9 mouse cellular contexts compared by ENCODE assay signal in the genomic region with DNA sequence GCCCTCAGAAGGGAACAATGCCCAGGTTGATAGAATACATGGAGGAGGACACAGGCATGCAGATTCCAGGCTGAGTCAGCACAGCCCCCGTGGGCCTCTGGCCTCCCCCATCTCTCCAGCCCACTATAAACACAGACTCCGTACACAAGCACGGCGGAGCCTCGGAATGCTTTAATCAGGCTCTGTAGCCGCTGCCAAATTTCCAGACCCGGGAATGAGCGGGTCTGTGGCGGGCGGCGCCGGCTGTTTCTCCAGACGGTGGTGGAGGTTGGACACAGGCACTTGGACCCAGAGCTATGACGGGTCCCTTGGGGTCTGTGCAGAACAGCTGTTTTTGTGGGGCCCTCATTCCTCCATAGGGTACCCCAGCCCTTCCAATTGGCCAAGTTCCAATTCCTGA. TPM values are rescaled to one million over a fixed set of nuclear protein-coding genes. Genes with fewer than 3 reads are reported as not detected.
DNase-seq lines count a peak whose midpoint lies in the region; ATAC-seq lines count a peak whose summit lies in the region.
"Had no signal": no experiment of that assay in that cellular context is flagged by ENCODE, and none has a peak within 500 bp of the region (broad histone marks: within the 10 kb centered on the region; RNA-seq: fewer than 3 reads in every experiment).

No protein-coding gene starts in this region.

- no peak overlapping the region for H3K4me2 ChIP-seq in kidney, embryonic 14.5 days (replicated peaks; ENCODE audit: low read depth, low read length)
- peak overlapping the region; percentile 30 for H3K4me2 ChIP-seq in heart, embryonic 13.5 days

- no peaks in the 10 kb centered on the region for H3K9me3 ChIP-seq in kidney, embryonic 14.5 days (ENCODE audit: control insufficient read depth, low read length)
- no peaks in the 10 kb centered on the region for H3K9me3 ChIP-seq in heart, embryonic 13.5 days

- H3K9ac ChIP-seq in kidney, embryonic 14.5 days (ENCODE audit: low read depth, low read length) = no peak overlapping the region
- peak overlapping the region; percentile 24; the same call in 1 of the 2 replicates for H3K9ac ChIP-seq in heart, embryonic 13.5 days

- intact Hi-C loops in left cerebral cortex, postnatal 36 days (cut with DNase I) = loop anchor here (5.0 kb wide), 2 partner anchors 33 to 68 kb away; partner anchors contain the start of gene Tmem59l

- H3K4me3 ChIP-seq in kidney, embryonic 14.5 days (ENCODE audit: low read length) = no peak overlapping the region
- H3K4me3 ChIP-seq in heart, embryonic 13.5 days = no peak overlapping the region
- H3K4me3 ChIP-seq: erythroblast, embryonic 14.5 days had no signal

- no peak overlapping the region for H3K27ac ChIP-seq in kidney, embryonic 14.5 days (ENCODE audit: low read depth, low read length)
- peak overlapping the region; percentile 61 for H3K27ac ChIP-seq in heart, embryonic 13.5 days (replicated peaks)

- 47% methylated on average over 14 of the region's 14 CpGs for WGBS in kidney, embryonic 14.5 days
- WGBS in heart, embryonic 13.5 days = 26% methylated on average over 14 of the region's 14 CpGs

- no peak for DNase-seq in kidney, postnatal 36 days
- DNase-seq in cerebellum, postnatal 25 days = peak; percentile 68 to 72
- peak; percentile 66 to 70 for DNase-seq in left cerebral cortex, postnatal 36 days (ENCODE audit: low spot score in 2 of 2)
- peak; percentile 82 for DNase-seq in testis, postnatal 14 days (ENCODE audit: low spot score)
- no peak for DNase-seq in natural killer cell, adult 2 months (ENCODE audit: low spot score in 2 of 2)
- DNase-seq in B cell, adult 2 months = no peak

- H3K27me3 ChIP-seq in kidney, embryonic 14.5 days (ENCODE audit: control insufficient read depth, insufficient read depth, low read length) = no peaks in the 10 kb centered on the region
- H3K27me3 ChIP-seq in heart, embryonic 13.5 days (replicated peaks) = no peaks in the 10 kb centered on the region; the same call in 1 of the 2 replicates

- ATAC-seq in kidney, embryonic 14.5 days (ENCODE audit: low FRiP score, low TSS enrichment) = peak; percentile 22; the same call in 1 of the 2 replicates
- 0 out of 2 replicates have a peak, but pooled peaks have one; percentile 7 for ATAC-seq in heart, embryonic 13.5 days (ENCODE audit: extremely low read depth, insufficient number of reproducible peaks, low FRiP score, low TSS enrichment)

- H3K4me1 ChIP-seq in kidney, embryonic 14.5 days (ENCODE audit: control insufficient read depth, insufficient read depth, low read length) = peaks cover 16% of the 10 kb centered on the region
- peaks cover 65% of the 10 kb centered on the region for H3K4me1 ChIP-seq in heart, embryonic 13.5 days

- H3K36me3 ChIP-seq in kidney, embryonic 14.5 days (ENCODE audit: control insufficient read depth, insufficient read depth, low read length) = peaks cover under 1% of the 10 kb centered on the region; the same call in 1 of the 2 replicates
- H3K36me3 ChIP-seq in heart, embryonic 13.5 days = 0 out of 2 replicates have a peak, but pooled peaks cover 5% of the 10 kb centered on the region

RNA-seq across cellular contexts. Expression of gene Crtc1, which starts 20.4 kb away (rescaled TPM):
- polyA plus RNA-seq in kidney, embryonic 14.5 days (2014; fragmentation: Nextera tagmentation; extraction: Ambion mirVana) = 15.5 and 21.2 TPM in 2 replicates
- 9.7 and 12.4 TPM in 2 replicates for polyA plus RNA-seq in heart, embryonic 13.5 days (2015; fragmentation: Nextera tagmentation; extraction: Ambion mirVana)
- total RNA-seq in left cerebral cortex, postnatal 36 days (2021) = 100 to 1,000 TPM; 116 to 140 TPM

RNA-seq across cellular contexts. Expression of gene Comp, which starts 45.6 kb away (rescaled TPM):
- polyA plus RNA-seq in kidney, embryonic 14.5 days (2014; fragmentation: Nextera tagmentation; extraction: Ambion mirVana) = 0.14 and 0.26 TPM in 2 replicates
- polyA plus RNA-seq in heart, embryonic 13.5 days (2015; fragmentation: Nextera tagmentation; extraction: Ambion mirVana) = 3.5 TPM in 2 replicates
- total RNA-seq in left cerebral cortex, postnatal 36 days (2021) = under 1 TPM; 0.25 to 0.88 TPM
- polyA plus RNA-seq: erythroblast, embryonic 14.5 days had no signal

RNA-seq across cellular contexts. Expression of gene Klhl26, which starts 57.8 kb away (rescaled TPM):
- 14.4 and 19.2 TPM in 2 replicates for polyA plus RNA-seq in kidney, embryonic 14.5 days (2014; fragmentation: Nextera tagmentation; extraction: Ambion mirVana)
- polyA plus RNA-seq in heart, embryonic 13.5 days (2015; fragmentation: Nextera tagmentation; extraction: Ambion mirVana) = 11.2 and 12.4 TPM in 2 replicates
- 10 to 100 TPM; 43.6 to 44.6 TPM for total RNA-seq in left cerebral cortex, postnatal 36 days (2021)

Comparison
In these comparisons a context has a peak if more than half of its experiments do, and no peak if none do; other contexts are left out.
1. DNase-seq: peak in cerebellum, postnatal 25 days (2 of 2), left cerebral cortex, postnatal 36 days (2 of 2) and testis, postnatal 14 days (single experiment); none in kidney, postnatal 36 days (0 of 2), natural killer cell, adult 2 months (0 of 2) and B cell, adult 2 months (0 of 2).